Mouse (Mus musculus) forebrain, postnatal 0 days (tissue): ENCODE measurements at regions not wholly inside any gene's neighbourhood (a gene's known extent, or its start where the extent isn't known, plus 50 kb on each side); places are given as distances from the start of the nearest gene placed in this dataset.

ENCODE experiments used
- ATAC-seq: fragments of 200-750 bp; cut with Nextera tagmentation; 2 replicates; pipeline ENCODE4 v1.8.0; 2017; ENCODE audit warnings: mild to moderate bottlenecking, moderate library complexity
- DNase-seq: peaks from one replicate; pipeline ENCODE4 v3.0.0-alpha.2; 2015
- H3K27ac ChIP-seq: fragments of 300-500 bp; sonication (generic); 2 replicates; pipeline ENCODE4 v1.5.1; 2014; ENCODE audit warnings: low read depth, mild to moderate bottlenecking, antibody characterized with exemption, low read length, moderate library complexity, mixed read lengths
- H3K27me3 ChIP-seq: fragments of 300-500 bp; sonication (generic); 2 replicates; pipeline ENCODE4 v1.6.1; 2014; ENCODE audit warnings: mild to moderate bottlenecking, low read length, mixed read lengths; ENCODE audit not compliant: insufficient read depth
- H3K36me3 ChIP-seq: fragments of 300-500 bp; sonication (generic); 2 replicates; pipeline ENCODE4 v1.6.1; 2014; ENCODE audit warnings: mild to moderate bottlenecking, moderate library complexity; ENCODE audit not compliant: insufficient read depth
- H3K4me1 ChIP-seq: fragments of 300-500 bp; sonication (generic); 2 replicates; pipeline ENCODE4 v1.6.1; 2014; ENCODE audit warnings: antibody characterized with exemption; ENCODE audit not compliant: insufficient read depth
- H3K4me2 ChIP-seq: fragments of 300-500 bp; sonication (generic); 2 replicates; pipeline ENCODE4 v1.6.1; 2014; ENCODE audit warnings: low read depth, mild to moderate bottlenecking, moderate library complexity
- H3K4me3 ChIP-seq: fragments of 300-500 bp; sonication (generic); 2 replicates; pipeline ENCODE4 v1.5.1; 2014; ENCODE audit warnings: low read depth, low read length, mixed read lengths
- H3K9ac ChIP-seq: fragments of 300-500 bp; sonication (generic); 2 replicates; pipeline ENCODE4 v1.6.1; 2014; ENCODE audit warnings: mild to moderate bottlenecking
- H3K9me3 ChIP-seq: fragments of 300-500 bp; sonication (generic); 2 replicates; pipeline ENCODE4 v1.6.1; 2016; ENCODE audit warnings: low read length
- CTCF ChIP-seq: sonication (generic); IDR thresholded peaks from 2 replicates; pipeline ENCODE4 v1.5.1; 2016; ENCODE audit warnings: antibody characterized with exemption, control low read depth, low read depth
- WGBS: fragments of 180-500 bp; shearing (Covaris S2); extraction: QIAGEN DNeasy Blood & Tissue Kit; methylation state at CpG from one replicate; pipeline ENCODE4 v1.1.7; 2014; 5-methylcytosine and 5-hydroxymethylcytosine counted together

DNA sequence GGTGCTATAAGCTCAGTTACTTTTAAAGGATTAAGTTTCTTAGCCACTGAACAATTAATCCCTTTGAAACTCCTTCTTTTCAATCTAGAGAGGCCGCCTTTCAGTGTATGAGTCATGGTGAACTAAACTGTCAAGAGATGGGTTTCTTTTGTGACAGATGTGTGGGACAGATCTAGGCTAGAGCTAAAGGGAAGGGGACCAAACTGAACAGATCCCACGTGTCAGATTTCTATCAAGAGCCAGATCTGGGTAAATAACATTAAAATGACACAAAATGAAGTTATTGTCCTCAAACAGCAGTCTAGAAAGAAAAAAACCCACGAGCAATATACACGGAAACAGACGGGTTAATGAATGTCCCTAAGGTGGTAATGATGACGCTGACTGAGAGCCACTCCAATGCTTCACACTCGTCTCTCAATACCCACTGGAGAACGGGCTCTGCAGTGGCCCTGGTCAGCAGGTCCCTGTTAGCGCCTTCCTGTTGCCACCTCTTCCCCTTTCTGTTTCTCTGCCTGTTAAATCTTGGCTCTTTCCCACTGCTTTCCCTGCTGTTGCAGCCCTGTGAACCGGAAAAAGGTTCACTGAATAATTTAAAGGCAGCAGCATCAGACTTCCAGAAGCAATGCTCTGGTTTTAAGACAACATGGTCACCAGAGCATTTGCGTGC is 52.7 kb upstream of the Rab3gap2 start:
- no peaks in the 10 kb centered on the region for H3K27me3 ChIP-seq
- H3K4me2 ChIP-seq = no peak overlapping the region
- H3K4me1 ChIP-seq = peaks cover 16% of the 10 kb centered on the region
- DNase-seq (peak; percentile 13), ATAC-seq (no peak; the same call in 1 of the 2 replicates)
- no peaks in the 10 kb centered on the region for H3K9me3 ChIP-seq
- H3K36me3 ChIP-seq = no peaks in the 10 kb centered on the region
- H3K9ac ChIP-seq = no peak overlapping the region
- H3K4me3 ChIP-seq = no peak overlapping the region
- H3K27ac ChIP-seq = no peak overlapping the region
- 24% methylated on average over 11 of the region's 11 CpGs for WGBS
- TF ChIP-seq CTCF = no peak

DNA sequence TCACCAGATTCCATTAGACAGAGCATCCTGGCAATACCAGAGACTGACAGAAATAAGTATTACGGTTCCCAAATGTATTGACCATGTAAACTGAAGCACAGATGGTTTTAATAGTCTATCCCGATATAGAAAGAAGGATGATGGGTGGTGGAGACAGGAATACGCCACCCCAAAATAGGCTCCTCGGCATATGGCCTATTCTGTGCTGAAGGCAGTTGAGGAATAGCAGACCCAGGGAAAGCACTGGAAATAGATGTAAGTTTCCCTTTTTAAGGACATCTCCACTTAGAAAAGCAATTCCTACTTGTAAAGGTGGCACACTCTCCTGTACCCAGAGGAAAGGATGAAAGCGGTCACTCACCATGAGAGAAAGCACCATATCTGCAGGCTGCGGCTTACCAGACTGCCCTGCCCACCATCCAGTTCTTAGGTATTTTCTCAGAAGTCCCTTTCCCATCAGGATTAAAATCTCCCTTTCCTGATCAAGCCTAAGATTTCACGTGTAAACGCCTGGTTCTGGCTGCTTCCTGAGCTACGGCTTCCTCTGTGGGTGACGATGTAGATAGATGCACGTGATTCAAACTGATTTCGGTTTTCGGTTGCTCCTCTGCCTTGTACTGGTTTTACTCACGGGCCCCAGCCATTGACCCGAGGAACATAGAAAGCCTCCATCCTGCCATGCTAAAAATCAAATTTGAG is 53.3 kb upstream of the Rab3gap2 start:
- Histone ChIP-seq H3K9ac (no peak overlapping the region), H3K4me1 (peaks cover 16% of the 10 kb centered on the region), H3K4me2 (no peak overlapping the region), H3K9me3 (no peaks in the 10 kb centered on the region), H3K27ac (peak overlapping the region; percentile 15; the same call in 1 of the 2 replicates), H3K4me3 (no peak overlapping the region), H3K36me3 (no peaks in the 10 kb centered on the region), H3K27me3 (no peaks in the 10 kb centered on the region)
- ATAC-seq = no peak
- 47% methylated on average over 15 of the region's 15 CpGs for WGBS
- no peak for TF ChIP-seq CTCF
- DNase-seq = peak; percentile 24

DNA sequence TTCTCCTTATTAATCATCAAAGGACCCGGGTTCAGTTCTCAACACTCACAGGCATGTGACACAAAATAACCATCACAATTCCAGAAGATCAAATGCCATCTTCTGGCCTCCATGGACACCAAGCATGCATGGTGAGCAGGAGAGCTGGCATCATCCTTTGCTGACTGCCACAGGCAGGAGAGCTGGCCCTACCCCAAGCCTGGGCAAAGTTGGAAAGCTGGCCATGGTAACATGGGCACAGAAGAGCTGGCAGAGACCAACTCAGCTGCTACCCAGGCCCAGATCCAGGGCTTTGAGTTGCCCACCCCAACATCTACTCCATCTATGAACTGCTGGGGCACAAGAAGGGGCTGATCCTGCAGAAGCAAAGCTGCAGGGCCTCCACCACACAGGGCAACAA is 59.1 kb upstream of the Rab3gap2 start:
- no peak for ATAC-seq

DNA sequence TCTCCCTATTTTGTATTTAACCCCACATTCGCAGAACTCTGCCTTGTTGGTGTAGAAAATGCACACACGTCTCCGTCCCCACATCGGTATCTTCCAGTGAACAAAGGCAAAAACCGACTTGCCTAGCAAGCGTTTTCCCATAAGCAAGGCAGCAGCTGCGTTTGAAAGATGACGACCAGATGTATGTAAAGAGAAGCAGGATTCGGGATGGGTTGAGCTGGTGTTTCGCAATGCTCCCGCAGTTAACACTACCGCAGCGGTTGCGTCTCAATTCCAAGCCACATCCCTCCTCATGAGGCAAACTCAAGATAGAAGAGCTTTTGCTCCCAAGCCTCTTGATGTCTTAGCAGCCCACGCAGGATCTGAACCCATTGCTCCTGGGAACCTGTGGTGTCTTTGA is 59.9 kb upstream of the Rab3gap2 start:
- Histone ChIP-seq H3K36me3 (no peaks in the 10 kb centered on the region), H3K9me3 (no peaks in the 10 kb centered on the region), H3K27me3 (no peaks in the 10 kb centered on the region), H3K4me1 (no peaks in the 10 kb centered on the region), H3K9ac (no peak overlapping the region), H3K4me2 (no peak overlapping the region), H3K27ac (no peak overlapping the region), H3K4me3 (no peak overlapping the region)
- ATAC-seq (no peak), DNase-seq (no peak)
- WGBS = 91% methylated on average over 15 of the region's 15 CpGs
- TF ChIP-seq CTCF = no peak

More for the DNA sequence above, 59.1 kb upstream of the Rab3gap2 start:
- 89% methylated on average over 1 of the region's 1 CpGs for WGBS
- peaks cover under 1% of the 10 kb centered on the region; the same call in 1 of the 2 replicates for H3K4me1 ChIP-seq
- H3K36me3 ChIP-seq = no peaks in the 10 kb centered on the region
- no peak for TF ChIP-seq CTCF
- no peak overlapping the region for H3K9ac ChIP-seq
- H3K4me2 ChIP-seq = no peak overlapping the region
- H3K9me3 ChIP-seq = no peaks in the 10 kb centered on the region
- no peak for DNase-seq
- no peaks in the 10 kb centered on the region for H3K27me3 ChIP-seq
- no peak overlapping the region for H3K27ac ChIP-seq
- H3K4me3 ChIP-seq = no peak overlapping the region

DNA sequence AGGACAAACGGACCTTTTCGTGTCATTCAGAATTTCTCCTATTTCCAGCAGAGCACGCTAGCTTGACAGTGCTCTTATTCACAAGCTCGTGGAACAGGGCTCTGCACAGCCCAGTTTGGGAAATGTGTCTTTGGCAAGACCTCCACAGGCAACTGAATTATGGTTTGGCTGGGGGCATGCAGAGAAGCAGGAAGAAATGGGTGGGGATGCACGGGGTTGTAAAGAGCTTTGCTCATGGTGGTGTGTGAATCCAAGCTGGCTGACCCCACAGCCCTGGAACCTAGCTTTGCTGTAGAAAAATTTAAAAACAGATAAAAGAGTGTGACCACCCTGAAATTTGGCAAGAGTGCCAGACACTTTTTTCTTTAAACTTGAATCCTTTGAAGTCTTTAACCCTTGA is 63.6 kb upstream of the Rab3gap2 start:
- DNase-seq (no peak), ATAC-seq (no peak)
- Histone ChIP-seq H3K27me3 (no peaks in the 10 kb centered on the region), H3K9me3 (no peaks in the 10 kb centered on the region), H3K36me3 (no peaks in the 10 kb centered on the region), H3K9ac (no peak overlapping the region), H3K4me2 (no peak overlapping the region), H3K27ac (no peak overlapping the region), H3K4me3 (no peak overlapping the region), H3K4me1 (no peaks in the 10 kb centered on the region)
- 73% methylated on average over 5 of the region's 5 CpGs for WGBS
- TF ChIP-seq CTCF = no peak

DNA sequence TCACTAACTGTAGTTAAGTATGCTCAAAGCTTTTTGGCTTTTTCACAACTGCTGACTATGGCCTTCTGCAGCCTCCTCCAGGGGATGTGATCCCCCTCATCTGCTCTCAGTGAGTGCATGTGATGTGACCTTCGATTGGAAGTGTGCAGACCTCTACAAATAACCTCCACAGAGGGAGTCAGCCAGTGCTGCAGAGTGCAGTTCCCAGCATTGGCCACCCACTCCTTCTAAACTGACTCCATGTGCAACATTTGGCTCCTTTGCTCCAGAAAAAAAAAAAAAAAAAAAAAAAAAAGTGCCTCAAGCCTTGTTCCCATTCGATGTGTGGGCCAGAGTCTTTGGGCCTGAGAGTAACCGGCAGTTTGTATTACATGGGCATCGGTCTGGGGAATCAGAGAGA is 75.7 kb upstream of the Rab3gap2 start:
- Histone ChIP-seq H3K9ac (no peak overlapping the region), H3K9me3 (no peaks in the 10 kb centered on the region), H3K4me3 (no peak overlapping the region), H3K36me3 (no peaks in the 10 kb centered on the region), H3K4me2 (no peak overlapping the region), H3K27ac (no peak overlapping the region), H3K4me1 (no peaks in the 10 kb centered on the region), H3K27me3 (no peaks in the 10 kb centered on the region)
- TF ChIP-seq CTCF = no peak
- WGBS = 69% methylated on average over 4 of the region's 4 CpGs
- DNase-seq (no peak), ATAC-seq (no peak)

DNA sequence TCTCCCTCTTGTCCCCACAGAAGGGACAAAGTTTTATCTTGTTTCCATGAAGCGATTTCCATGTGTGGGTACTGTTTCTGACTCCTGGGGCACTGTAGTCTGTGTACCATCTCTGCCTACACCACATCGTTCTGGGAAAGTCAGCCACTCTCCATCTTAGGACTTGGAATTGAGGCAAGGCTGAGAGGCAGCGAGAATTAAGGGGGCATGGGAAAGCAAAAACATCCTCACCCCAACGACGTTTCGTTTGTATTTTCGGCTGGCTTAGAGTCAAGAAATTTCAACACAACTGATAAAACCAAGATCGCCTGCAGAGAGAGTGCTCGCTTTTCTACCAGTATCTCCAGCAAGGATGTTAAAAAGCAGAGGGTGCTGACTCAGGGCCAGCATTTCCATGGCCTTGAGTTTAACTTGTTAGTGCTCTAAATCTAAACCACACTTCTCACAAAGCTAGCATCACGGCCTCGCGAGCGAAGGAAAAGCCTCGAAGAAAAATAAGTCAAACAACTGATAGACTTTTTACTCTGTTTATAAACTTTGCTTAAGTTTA is 78.1 kb upstream of the Rab3gap2 start:
- Histone ChIP-seq H3K9ac (no peak overlapping the region), H3K27ac (no peak overlapping the region), H3K9me3 (no peaks in the 10 kb centered on the region), H3K4me2 (no peak overlapping the region), H3K4me3 (no peak overlapping the region), H3K4me1 (no peaks in the 10 kb centered on the region), H3K36me3 (no peaks in the 10 kb centered on the region), H3K27me3 (no peaks in the 10 kb centered on the region)
- ATAC-seq (no peak), DNase-seq (no peak)
- 77% methylated on average over 14 of the region's 14 CpGs for WGBS
- no peak for TF ChIP-seq CTCF
